Mouse (Mus musculus) cerebellum, adult 18-20 months (tissue): ENCODE results near the gene Col1a2.
A peak's percentile ranks its signal among the peaks of the same experiment; 100 is the strongest.

Source experiments
- DNase-seq, 2 experiments: peaks; one replicate each; pipeline ENCODE4 v3.0.0; 2021

Col1a2 gene

GRCm38 (mm10) chr6:4504603-4505131, at the start of gene Col1a2:
Gene Col1a2 (plus strand): TSS chr6:4504814.
- DNase-seq, result no peak

- DNase-seq, result no peak
Observed at GRCm38 (mm10) chr6:4455518-4455917, 49.1 kb upstream of the Col1a2 start.

GRCm38 (mm10) chr6:4455961-4456617, 48.5 kb upstream of the Col1a2 start:
- DNase-seq, result no peak

- DNase-seq, result no peak
Observed at GRCm38 (mm10) chr6:4456691-4457447, 47.7 kb upstream of the Col1a2 start.

GRCm38 (mm10) chr6:4457555-4457996, 47.0 kb upstream of the Col1a2 start:
- no peak for DNase-seq

GRCm38 (mm10) chr6:4465320-4465719, 39.3 kb upstream of the Col1a2 start:
- DNase-seq, result no peak

- DNase-seq, result no peak
Observed at GRCm38 (mm10) chr6:4483577-4483936, 21.1 kb upstream of the Col1a2 start.

- DNase-seq, result no peak
Observed at GRCm38 (mm10) chr6:4483937-4484601, 20.5 kb upstream of the Col1a2 start.

GRCm38 (mm10) chr6:4488349-4488748, 16.3 kb upstream of the Col1a2 start:
- DNase-seq, result no peak

- no peak for DNase-seq
Observed at GRCm38 (mm10) chr6:4488966-4489365, 15.6 kb upstream of the Col1a2 start.

- DNase-seq, result no peak
Observed at GRCm38 (mm10) chr6:4489366-4490245, 15.0 kb upstream of the Col1a2 start.

GRCm38 (mm10) chr6:4493666-4494065, 10.9 kb upstream of the Col1a2 start:
- DNase-seq, result no peak

GRCm38 (mm10) chr6:4496428-4496827, 8.2 kb upstream of the Col1a2 start:
- DNase-seq, result no peak

- no peak for DNase-seq
Observed at GRCm38 (mm10) chr6:4503106-4503505, 1.5 kb upstream of the Col1a2 start.

- DNase-seq, result peak in 1 of 2 experiments; percentile 3
Observed at GRCm38 (mm10) chr6:4505158-4505997, 764 bp downstream of the Col1a2 start.

GRCm38 (mm10) chr6:4506106-4506505, 1.5 kb downstream of the Col1a2 start:
- no peak for DNase-seq

- DNase-seq, result no peak
Observed at GRCm38 (mm10) chr6:4506791-4507190, 2.2 kb downstream of the Col1a2 start.

- no peak for DNase-seq
Observed at GRCm38 (mm10) chr6:4507323-4507722, 2.7 kb downstream of the Col1a2 start.

GRCm38 (mm10) chr6:4508279-4508678, 3.7 kb downstream of the Col1a2 start:
- DNase-seq, result no peak

- no peak for DNase-seq
Observed at GRCm38 (mm10) chr6:4509395-4509794, 4.8 kb downstream of the Col1a2 start.

- no peak for DNase-seq
Observed at GRCm38 (mm10) chr6:4514671-4515070, 10.1 kb downstream of the Col1a2 start.

- no peak for DNase-seq
Observed at GRCm38 (mm10) chr6:4521031-4521430, 16.4 kb downstream of the Col1a2 start.
